Mouse (Mus musculus): Measurements from ENCODE around the gene Ppp2ca. TPM values are rescaled to one million over a fixed set of nuclear protein-coding genes. Genes with fewer than 3 reads are reported as not detected.
"Not testable (repeated sequence)": the region's sequence is repeated elsewhere in the genome, so short reads cannot be mapped to it uniquely, and the experiment has no call there.

Gene Ppp2ca
- polyA plus RNA-seq, 1 experiment from 2014 or later, result 75.7 TPM

DNA sequence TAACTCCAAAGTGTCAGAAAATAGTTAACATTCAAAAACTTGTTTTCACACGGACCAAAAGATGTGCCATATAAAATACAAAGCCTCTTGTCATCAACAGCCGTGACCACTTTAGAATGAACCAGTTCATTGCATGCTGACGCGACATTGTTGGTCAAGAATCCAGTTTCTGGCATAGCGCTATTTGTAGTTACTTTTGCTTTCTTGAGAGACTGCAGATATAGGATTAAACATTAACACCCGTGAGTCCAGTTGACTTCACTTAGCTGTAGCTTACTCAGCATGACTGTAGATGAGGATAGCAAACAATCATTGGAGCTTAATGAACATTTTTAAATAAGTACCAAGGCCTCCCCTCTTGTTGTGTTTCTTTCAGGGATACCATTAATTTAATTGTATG, 23.6 kb downstream of the Ppp2ca start:
- no peak overlapping the region for H3K27ac ChIP-seq
- H3K4me1 ChIP-seq, result 0 out of 2 replicates have a peak, but pooled peaks cover 6% of the 10 kb centered on the region
- 86% methylated on average over 6 of the region's 6 CpGs for WGBS
- H3K27me3 ChIP-seq, result no peaks in the 10 kb centered on the region
- no peak overlapping the region for H3K9ac ChIP-seq
- no peaks in the 10 kb centered on the region for H3K9me3 ChIP-seq
- H3K4me2 ChIP-seq, result no peak overlapping the region
- no peak overlapping the region for H3K4me3 ChIP-seq
- H3K36me3 ChIP-seq, result peaks cover 77% of the 10 kb centered on the region
- ATAC-seq (ENCODE audit: borderline replicate concordance, extremely low read depth, low FRiP score, low TSS enrichment), result no peak

DNA sequence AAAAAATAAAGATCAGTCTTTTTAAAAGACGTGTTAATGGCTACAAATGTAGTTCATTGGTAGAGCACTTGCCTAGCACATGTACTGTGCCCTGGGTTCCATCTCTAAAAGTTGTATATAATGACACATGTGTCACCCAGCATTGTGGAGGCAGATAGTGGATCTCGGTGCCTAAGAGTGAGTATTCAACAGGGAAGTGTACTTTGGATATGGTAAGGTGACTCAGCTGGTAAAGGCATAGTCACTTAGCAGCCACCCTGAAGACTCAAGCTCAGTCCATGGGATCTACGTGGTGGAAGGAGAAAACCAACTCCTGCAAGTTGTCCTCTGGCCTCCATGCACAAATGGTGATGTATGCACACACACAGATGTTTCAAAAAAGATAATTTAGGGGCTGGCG, 26.0 kb downstream of the Ppp2ca start:
- peaks cover 52% of the 10 kb centered on the region for H3K36me3 ChIP-seq
- WGBS, result 90% methylated on average over 4 of the region's 4 CpGs
- H3K4me3 ChIP-seq, result no peak overlapping the region

DNA sequence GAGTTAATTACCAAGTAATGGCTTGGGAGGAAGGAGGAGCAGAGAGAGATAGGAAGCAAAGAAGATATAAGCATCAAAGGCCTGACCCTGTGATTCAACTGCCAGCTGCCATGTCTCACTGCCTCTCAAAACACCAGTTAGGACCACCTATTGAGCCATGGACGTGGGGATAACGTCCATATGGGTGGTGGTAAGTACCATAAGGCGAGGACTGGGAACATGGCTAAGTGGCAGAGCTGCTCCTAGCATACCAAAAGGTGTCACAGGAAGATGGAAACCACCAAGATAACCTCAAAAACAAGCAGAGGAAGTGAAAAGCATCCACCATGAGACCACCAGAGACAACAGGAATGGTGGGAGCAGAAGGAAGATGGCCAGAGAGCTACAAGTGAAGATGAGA, 28.7 kb downstream of the Ppp2ca start:
- no peaks in the 10 kb centered on the region for H3K9me3 ChIP-seq
- peaks cover 28% of the 10 kb centered on the region for H3K36me3 ChIP-seq
- H3K27me3 ChIP-seq, result no peaks in the 10 kb centered on the region
- no peak overlapping the region for H3K27ac ChIP-seq
- H3K9ac ChIP-seq, result no peak overlapping the region
- H3K4me2 ChIP-seq, result no peak overlapping the region
- 0 out of 2 replicates have a peak, but pooled peaks cover 17% of the 10 kb centered on the region for H3K4me1 ChIP-seq
- no peak overlapping the region for H3K4me3 ChIP-seq
- ATAC-seq (ENCODE audit: borderline replicate concordance, extremely low read depth, low FRiP score, low TSS enrichment), result no peak
- WGBS, result 50% methylated on average over 3 of the region's 3 CpGs

More for the DNA sequence above, 26.0 kb downstream of the Ppp2ca start:
- Histone ChIP-seq H3K4me2 (no peak overlapping the region), H3K9me3 (no peaks in the 10 kb centered on the region), H3K9ac (no peak overlapping the region), H3K27ac (no peak overlapping the region), H3K27me3 (no peaks in the 10 kb centered on the region), H3K4me1 (0 out of 2 replicates have a peak, but pooled peaks cover 11% of the 10 kb centered on the region)
- no peak for ATAC-seq (ENCODE audit: borderline replicate concordance, extremely low read depth, low FRiP score, low TSS enrichment)

DNA sequence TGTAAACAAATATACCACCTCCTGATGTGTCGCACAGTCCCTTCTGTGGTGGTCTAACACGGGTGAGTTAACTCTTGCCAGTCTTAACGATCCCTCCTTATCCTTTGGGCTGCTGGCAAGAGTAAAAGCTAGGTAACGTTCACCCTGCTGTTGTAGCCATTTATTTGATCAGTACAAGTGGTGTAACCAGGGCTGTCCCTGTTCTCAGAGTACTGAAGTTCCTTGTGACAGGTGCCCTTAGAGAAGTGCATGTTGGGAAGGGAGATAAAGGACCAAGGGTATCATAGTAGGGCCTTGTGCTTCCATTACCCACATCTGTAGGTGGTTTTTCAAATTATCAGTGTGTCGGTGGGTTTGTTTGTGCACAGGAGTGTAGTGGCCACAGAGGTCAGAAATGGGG, 29.3 kb downstream of the Ppp2ca start:
- Histone ChIP-seq H3K9ac (no peak overlapping the region), H3K4me1 (0 out of 2 replicates have a peak, but pooled peaks cover 17% of the 10 kb centered on the region), H3K27ac (no peak overlapping the region), H3K36me3 (peaks cover 22% of the 10 kb centered on the region), H3K4me2 (no peak overlapping the region), H3K9me3 (no peaks in the 10 kb centered on the region), H3K4me3 (no peak overlapping the region), H3K27me3 (no peaks in the 10 kb centered on the region)
- no peak for ATAC-seq (ENCODE audit: borderline replicate concordance, extremely low read depth, low FRiP score, low TSS enrichment)
- 58% methylated on average over 5 of the region's 5 CpGs for WGBS

DNA sequence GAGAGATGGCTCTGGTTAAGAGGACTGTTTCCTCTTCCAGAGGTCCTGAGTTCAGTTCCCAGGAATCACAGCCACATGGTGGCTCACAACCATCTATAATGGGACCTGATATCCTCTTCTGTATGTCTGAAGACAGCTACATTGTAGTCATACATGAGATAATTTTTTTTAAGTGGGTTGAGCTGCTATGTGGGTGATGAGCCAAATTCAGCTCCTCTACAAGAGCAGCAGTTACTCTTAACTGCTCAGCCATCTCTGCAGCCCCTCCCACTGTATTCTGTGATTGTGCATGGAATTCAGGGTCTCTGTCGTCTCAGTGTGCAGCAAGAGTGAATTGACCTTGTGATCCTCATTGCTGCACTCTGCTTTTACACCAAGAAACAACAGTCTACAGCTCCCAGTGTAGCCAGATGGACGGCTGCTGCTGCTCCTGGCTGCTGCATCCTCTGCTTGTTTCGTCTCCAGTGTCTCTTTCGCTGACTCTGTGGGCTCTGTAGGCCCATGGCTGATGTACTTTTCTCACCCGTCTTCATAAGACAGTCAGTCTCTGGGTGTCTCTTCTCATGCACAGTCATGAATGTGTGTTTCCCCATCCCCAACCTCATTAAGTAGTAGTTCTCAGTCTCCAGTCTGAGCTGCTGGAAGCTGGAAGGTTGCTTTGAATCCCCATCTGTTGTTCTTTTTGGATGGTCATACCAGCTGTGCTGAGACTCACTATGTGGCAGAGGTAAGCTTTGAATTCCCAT, 30.0 kb downstream of the Ppp2ca start:
- H3K36me3 ChIP-seq, result peaks cover 16% of the 10 kb centered on the region
- 0 out of 2 replicates have a peak, but pooled peaks cover 17% of the 10 kb centered on the region for H3K4me1 ChIP-seq
- WGBS, result 58% methylated on average over 5 of the region's 5 CpGs
- no peak overlapping the region for H3K4me2 ChIP-seq
- no peak for ATAC-seq (ENCODE audit: borderline replicate concordance, extremely low read depth, low FRiP score, low TSS enrichment)
- H3K9me3 ChIP-seq, result no peaks in the 10 kb centered on the region
- H3K27ac ChIP-seq, result no peak overlapping the region
- H3K4me3 ChIP-seq, result no peak overlapping the region
- H3K9ac ChIP-seq, result no peak overlapping the region
- no peaks in the 10 kb centered on the region for H3K27me3 ChIP-seq

DNA sequence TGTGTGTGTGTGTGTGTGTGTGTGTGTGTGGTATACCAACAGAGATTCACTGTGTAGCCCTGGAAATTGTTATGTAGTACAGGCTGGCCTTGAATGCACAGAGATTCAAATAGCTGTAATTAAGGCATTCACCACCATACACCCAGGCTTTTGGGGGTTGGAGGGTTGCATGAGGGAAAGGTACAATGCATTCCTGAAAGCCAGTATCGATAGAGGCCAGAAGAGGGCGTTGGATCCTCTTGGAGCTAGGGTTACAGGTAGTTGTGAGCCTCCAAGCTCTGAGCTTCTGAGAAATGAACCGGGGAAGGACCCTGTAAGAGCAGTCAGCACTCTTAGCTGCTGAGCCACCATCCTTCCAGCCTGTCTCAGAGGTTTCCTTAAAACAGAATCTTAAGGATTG, 30.7 kb downstream of the Ppp2ca start:
- Histone ChIP-seq H3K4me2 (no peak overlapping the region), H3K9me3 (no peaks in the 10 kb centered on the region), H3K4me1 (0 out of 2 replicates have a peak, but pooled peaks cover 17% of the 10 kb centered on the region), H3K9ac (no peak overlapping the region), H3K36me3 (peaks cover 12% of the 10 kb centered on the region), H3K27ac (peak overlapping the region; percentile 55; the same call in 1 of the 2 replicates), H3K27me3 (no peaks in the 10 kb centered on the region), H3K4me3 (no peak overlapping the region)
- ATAC-seq (ENCODE audit: borderline replicate concordance, extremely low read depth, low FRiP score, low TSS enrichment), result peak; percentile 25; the same call in 1 of the 2 replicates
- WGBS, result 27% methylated on average over 3 of the region's 3 CpGs

DNA sequence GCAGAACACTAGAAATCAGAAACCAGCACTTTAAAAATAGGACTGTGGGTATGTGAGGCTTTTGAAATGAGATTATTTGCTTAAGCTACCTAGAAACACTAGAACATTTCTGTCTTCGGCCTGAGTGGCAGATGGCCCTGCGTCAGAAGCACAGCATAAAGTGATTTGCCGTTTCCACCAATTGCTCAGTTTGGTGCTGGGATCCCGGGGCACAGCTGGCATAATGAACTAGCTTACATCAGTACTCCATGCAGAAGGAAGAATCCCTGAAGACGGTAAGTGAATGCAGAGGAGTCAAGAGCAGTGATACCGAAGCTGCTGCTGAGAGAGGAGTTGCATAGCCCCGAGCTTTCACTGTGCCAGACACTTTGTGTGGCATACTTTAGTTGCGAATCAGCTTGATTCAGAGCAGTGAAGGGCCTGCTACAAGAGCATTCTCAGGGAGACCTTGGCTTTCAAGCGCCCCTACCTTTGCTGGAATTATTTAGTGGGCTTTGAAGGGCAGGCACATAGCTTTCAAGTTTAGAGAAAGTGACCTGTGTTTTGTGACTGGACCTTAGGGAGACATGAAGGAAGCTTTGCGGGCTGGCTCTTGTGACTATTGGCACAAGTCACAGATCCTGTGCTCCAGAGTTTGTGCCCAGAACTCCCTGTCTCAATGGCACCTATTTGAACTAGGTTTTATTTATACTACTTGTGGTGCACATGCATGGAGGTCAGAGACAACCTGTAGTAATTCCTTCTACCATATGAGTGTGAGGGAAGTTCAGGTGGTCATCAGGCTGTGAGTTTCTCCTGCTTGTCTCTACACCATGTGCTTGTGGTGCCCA, 31.4 kb downstream of the Ppp2ca start:
- Histone ChIP-seq H3K27ac (peak overlapping the region; percentile 55; the same call in 1 of the 2 replicates), H3K4me3 (no peak overlapping the region), H3K4me2 (no peak overlapping the region), H3K4me1 (0 out of 2 replicates have a peak, but pooled peaks cover 17% of the 10 kb centered on the region), H3K36me3 (peaks cover 6% of the 10 kb centered on the region; the same call in 1 of the 2 replicates), H3K9ac (no peak overlapping the region), H3K9me3 (no peaks in the 10 kb centered on the region), H3K27me3 (no peaks in the 10 kb centered on the region)
- 50% methylated on average over 10 of the region's 10 CpGs for WGBS
- no peak for ATAC-seq (ENCODE audit: borderline replicate concordance, extremely low read depth, low FRiP score, low TSS enrichment)

DNA sequence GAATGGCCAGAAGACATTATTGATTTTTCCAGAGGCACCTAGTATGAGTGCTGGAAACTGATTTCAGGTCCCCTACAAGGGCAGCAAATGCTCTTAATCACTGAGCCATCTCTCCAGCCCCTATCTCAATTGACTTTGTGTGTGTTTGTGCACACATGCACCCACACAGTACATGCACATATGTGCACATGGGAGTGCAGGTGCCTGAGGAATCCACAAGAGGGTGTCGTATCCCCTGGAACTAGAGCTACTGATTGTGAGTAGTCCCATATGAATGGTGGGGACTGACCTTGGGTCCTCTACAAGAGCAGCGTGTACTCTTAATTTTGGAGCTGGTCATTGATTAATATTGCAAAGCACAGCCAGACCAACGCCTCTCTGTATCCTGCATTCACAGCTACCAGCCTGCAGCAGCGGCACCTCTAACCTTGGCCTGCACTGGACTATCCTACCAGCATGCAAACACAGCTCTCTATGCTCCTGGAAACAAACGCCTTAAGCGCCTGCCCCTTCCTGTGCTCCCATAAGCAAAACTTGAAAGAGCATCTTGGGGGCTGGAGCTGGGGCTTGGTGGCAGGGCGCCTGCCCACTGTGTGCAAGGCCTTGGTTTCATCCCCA, 32.1 kb downstream of the Ppp2ca start:
- ATAC-seq (ENCODE audit: borderline replicate concordance, extremely low read depth, low FRiP score, low TSS enrichment), result 0 out of 2 replicates have a peak, but pooled peaks have one; percentile 11
- WGBS, result 75% methylated on average over 7 of the region's 7 CpGs
- H3K27ac ChIP-seq, result no peak overlapping the region; the same call in 1 of the 2 replicates
- H3K9ac ChIP-seq, result no peak overlapping the region
- H3K36me3 ChIP-seq, result no peaks in the 10 kb centered on the region; the same call in 1 of the 2 replicates
- H3K27me3 ChIP-seq, result no peaks in the 10 kb centered on the region
- H3K9me3 ChIP-seq, result no peaks in the 10 kb centered on the region
- no peak overlapping the region for H3K4me3 ChIP-seq
- no peak overlapping the region for H3K4me2 ChIP-seq
- 0 out of 2 replicates have a peak, but pooled peaks cover 17% of the 10 kb centered on the region for H3K4me1 ChIP-seq

DNA sequence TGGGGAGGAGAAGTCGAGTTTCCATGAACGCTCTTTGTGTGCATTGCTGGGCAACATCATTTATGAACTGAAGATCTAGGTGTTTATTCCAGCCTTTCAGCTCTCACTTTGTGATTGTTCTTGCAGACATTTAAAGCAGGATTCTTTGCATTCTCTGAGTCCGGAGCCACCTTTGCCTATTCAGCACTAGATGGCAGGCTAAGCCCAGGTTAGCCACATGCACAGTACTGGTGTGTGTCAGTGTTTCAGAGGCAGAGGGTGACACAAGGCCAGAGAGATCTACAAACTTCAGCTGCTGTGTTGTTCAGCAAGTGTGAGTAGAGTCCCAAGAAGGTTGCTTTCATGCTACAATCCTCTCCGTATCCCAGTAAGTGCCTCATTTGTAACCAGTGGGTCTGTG, 45.2 kb downstream of the Ppp2ca start:
- not testable (repeated sequence) for H3K4me2 ChIP-seq, H3K9ac ChIP-seq, H3K9me3 ChIP-seq, H3K27me3 ChIP-seq, H3K4me3 ChIP-seq, H3K36me3 ChIP-seq, H3K27ac ChIP-seq, H3K4me1 ChIP-seq
- 36% methylated on average over 4 of the region's 4 CpGs for WGBS
- peak; percentile 62; the same call in 1 of the 2 replicates for ATAC-seq (ENCODE audit: borderline replicate concordance, extremely low read depth, low FRiP score, low TSS enrichment)

DNA sequence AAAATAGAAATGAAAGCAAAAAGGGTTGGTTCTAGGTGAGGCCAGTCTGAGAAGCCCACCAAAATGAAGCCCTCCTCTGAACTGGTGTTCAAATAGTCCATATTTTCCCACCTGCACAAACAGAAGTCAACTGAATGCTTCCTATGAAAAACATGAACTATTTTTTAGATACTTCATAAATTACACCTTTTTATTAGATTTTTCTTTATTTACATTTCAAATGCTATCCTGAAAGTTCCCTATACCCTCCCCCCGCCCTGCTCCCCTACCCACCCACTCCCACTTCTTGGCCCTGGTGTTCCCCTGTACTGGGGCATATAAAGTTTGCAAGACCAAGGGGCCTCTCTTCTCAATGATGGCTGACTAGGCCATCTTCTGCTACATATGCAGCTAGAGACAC, 46.9 kb downstream of the Ppp2ca start, which contains the start of gene Olfr1373:
Gene Olfr1373, minus strand, starts transcription at position 101 of the 400 bp plus-strand sequence.
- 61% methylated on average over 1 of the region's 1 CpGs for WGBS

DNA sequence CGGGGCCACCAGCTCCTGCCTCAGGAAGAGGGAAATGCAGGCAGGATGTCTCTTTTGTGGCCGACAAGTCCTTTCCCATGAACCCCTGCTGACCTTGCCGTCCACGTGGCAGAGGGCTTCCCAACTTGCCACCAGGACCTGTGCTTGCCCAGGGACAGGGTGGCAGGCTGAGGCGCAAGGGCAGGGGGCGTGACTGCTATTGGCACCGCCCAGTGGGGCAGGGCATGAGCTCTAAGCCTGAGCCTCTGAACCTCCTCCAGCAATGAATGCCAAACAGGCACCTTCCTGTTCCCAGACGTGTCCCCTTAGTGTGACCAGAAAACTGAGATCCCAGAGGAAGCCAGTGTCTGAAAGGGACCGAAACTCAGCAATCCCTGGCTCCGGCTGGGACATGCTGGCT, 65.4 kb downstream of the Ppp2ca start:
- H3K36me3 ChIP-seq, result no peaks in the 10 kb centered on the region
- no peak overlapping the region for H3K4me3 ChIP-seq
- ATAC-seq (ENCODE audit: borderline replicate concordance, extremely low read depth, low FRiP score, low TSS enrichment), result peak; percentile 43; the same call in 1 of the 2 replicates
- H3K27me3 ChIP-seq, result peaks cover 12% of the 10 kb centered on the region
- 0 out of 2 replicates have a peak, but pooled peaks cover 3% of the 10 kb centered on the region for H3K4me1 ChIP-seq
- H3K27ac ChIP-seq, result no peak overlapping the region
- H3K9me3 ChIP-seq, result no peaks in the 10 kb centered on the region
- H3K4me2 ChIP-seq, result no peak overlapping the region
- 35% methylated on average over 10 of the region's 10 CpGs for WGBS
- no peak overlapping the region for H3K9ac ChIP-seq

More for the DNA sequence above, 46.9 kb downstream of the Ppp2ca start, which contains the start of gene Olfr1373:
- H3K27me3 ChIP-seq; H3K4me3 ChIP-seq; H3K9ac ChIP-seq; H3K27ac ChIP-seq; ATAC-seq (ENCODE audit: borderline replicate concordance, extremely low read depth, low FRiP score, low TSS enrichment); H3K4me1 ChIP-seq; H3K4me2 ChIP-seq; H3K36me3 ChIP-seq; H3K9me3 ChIP-seq: not testable (repeated sequence)
